Mouse (Mus musculus): ENCODE results near the gene F2. TPM values are rescaled to one million over a fixed set of nuclear protein-coding genes. Genes with fewer than 3 reads are reported as not detected.
"Not testable (repeated sequence)": the region's sequence is repeated elsewhere in the genome, so short reads cannot be mapped to it uniquely, and the experiment has no call there.

Gene F2
- total RNA-seq, 2 experiments from 2014 or later: 0.26 TPM; not detected in 1

DNA sequence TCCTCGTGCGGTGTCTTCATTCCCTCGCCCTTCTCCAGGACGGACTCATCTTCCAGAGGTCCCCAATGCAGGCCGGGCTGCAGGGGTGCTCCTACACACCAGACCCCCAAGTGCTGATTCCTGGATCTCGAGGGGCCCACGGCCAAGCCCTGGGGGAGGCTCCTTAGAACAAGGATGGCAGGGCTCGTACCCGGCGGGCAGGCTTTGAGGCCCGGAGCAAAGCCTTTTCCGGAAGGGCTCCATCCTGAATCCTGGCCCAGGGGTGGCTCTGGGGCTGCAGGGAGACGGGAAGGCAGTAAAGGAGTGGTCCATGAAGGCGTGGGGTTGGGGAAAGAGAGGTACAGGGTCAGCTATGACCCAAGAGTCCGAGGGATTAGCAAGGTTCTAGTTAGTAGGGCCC, 12.9 kb upstream of the F2 start:
- intact Hi-C loops (cut with DNase I): no loop called here

DNA sequence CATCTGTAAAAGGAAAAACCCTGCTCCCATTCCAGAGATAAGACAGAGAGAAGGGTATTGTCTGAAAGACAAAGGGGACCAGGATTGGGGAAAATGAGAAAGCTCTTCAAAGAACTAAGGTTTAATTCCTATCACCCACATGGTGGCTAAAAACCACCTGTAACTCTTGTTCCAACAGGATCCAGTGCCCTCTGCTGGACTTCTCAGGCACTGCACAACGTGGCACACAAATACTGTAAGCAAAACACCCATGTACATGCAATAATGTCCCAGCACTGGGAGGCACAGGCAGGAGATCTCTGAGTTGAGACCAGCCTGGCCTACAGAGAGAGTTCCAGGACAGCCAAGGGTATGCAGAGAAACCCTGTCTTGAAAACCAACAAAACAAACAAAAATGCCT, 10.5 kb upstream of the F2 start:
- peak; percentile 77 for DNase-seq
- intact Hi-C loops (cut with DNase I): no loop called here

More for the DNA sequence above, 12.9 kb upstream of the F2 start:
- DNase-seq: no peak

DNA sequence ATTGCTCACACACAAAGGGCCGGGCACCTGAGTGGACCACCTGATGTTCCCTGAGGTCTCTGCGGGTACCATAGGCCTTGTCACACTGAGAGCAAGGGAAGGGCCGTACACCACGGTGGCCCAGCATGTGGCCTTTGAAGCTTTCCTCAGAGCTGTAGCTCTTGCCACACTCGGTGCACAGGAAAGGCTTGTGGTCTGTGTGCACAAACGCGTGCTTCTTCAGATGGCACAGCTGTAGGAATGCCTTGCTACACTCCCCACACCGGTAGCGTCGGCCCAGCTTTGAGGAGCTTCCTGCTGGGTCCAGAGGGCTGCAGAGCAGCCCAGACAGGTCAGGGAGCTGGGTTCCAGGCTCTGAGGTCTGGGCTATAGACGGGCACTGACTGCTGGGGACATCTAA, 9.6 kb upstream of the F2 start:
- intact Hi-C loops (cut with DNase I): no loop called here
- DNase-seq: no peak

DNA sequence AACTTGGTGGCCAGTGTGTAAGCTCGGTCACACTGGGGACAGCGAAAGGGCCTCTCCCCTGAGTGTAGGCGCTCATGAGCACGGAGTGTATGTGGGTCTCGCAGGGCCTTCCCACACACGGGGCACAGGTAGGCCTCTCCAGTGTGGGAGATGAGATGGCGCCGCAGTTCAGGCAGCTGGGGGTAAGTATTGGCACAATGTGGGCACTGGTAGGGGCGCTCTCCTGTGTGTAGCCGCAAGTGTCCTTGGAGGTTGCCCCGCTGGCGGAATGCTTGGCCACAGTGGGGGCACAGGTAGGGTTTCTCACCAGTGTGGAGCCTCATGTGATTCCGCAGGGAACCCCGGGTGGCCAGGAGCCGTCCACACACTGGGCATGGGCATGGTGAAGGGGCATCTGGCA, 9.1 kb upstream of the F2 start:
- DNase-seq: no peak
- intact Hi-C loops (cut with DNase I): no loop called here

DNA sequence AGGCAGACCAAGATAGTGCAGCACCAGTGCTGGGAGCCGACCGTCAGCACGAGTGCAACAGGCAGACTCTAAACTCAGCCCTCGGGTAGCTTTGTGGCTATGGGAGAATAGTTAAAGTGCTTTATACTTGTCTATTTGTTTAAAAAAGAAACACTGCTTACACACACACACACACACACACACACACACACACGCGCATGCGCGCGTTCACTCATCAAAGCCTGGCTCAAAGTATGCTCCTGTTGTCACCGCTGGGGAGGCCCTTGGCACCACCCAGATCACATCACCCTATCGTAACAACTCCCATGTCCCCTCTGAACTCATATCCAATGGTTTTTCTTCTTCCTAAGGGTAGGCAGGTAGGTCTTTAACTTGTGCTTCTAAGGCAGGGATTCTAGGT, 7.8 kb upstream of the F2 start:
- intact Hi-C loops (cut with DNase I): no loop called here
- DNase-seq: no peak

DNA sequence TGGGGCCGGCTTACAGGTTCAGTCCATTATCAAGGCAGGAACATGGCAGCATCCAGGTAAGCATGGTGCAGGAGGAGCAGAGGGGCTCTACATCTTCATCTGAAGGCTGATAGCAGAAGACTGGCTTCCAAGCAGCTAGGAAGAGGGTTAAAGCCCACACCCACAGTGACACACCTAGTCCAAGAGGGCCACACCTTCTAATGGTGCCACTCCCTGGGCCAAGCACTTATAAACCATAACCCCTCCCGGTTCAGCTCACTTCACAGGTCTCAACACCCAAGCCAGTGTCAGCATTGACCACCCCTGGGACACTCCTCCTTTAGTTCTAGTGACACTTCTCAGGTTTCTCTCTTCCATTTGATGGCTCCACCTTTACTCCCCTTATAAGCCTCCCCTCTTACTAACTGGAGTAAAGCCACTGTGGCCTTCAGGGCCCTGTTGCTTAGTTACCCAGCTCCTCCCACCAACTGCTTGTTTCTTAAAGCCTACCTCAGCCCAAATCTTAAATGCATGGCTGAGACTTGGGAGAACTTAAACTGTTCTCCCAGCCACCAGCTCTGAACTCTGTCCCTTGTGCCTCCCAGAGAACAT, 6.7 kb upstream of the F2 start:
- no peak for DNase-seq
- intact Hi-C loops (cut with DNase I): no loop called here

DNA sequence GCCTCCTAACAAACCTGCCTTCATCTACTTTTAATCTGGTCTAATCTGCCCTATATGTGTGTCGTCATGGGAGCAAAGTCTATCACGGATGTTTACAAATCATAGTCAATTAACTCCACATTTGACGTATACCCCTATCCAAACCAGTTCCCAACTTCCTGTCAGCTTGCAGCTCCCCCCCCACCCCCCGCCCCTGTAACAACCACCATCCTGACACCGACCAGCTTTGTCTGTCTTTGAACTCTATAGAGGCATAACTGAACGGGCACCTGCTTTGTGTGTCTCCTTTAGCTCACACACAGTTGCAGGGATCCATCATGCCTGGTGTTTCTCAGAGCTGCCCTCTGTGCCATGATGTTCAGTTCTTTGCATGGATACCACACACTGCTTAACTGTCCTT, 2.7 kb upstream of the F2 start:
- intact Hi-C loops (cut with DNase I): no loop called here
- DNase-seq: no peak

DNA sequence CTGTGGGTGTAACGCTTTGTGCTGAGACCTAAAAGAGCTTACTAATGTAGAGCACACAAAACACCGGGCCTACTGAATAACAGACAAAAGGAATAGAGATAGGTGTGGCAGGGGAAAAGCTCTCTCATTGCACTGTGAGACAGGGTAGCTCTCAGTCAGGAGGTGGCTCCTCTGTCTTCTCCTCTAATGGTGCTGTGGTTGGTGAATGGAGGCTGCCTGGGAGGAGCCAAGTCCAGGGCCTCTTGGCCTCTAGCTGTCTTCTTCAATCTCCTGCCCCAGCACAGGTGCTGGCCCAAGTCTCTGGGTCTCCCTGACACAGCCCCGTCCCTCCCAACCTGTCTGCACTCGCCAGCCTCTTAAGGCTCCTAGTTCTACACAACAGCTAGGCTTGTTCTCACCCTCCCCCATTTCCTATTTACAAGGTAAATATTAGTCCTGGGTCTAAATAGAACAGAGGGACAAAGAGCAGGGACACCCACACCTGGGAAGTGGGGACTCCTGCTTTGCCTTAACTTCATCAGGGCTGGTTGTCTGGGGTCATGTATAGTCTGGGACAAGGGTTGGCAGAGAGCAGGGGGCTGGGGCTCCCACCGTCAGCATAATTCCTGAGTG, 619 bp upstream of the F2 start:
- intact Hi-C loops (cut with DNase I): no loop called here
- no peak for DNase-seq

DNA sequence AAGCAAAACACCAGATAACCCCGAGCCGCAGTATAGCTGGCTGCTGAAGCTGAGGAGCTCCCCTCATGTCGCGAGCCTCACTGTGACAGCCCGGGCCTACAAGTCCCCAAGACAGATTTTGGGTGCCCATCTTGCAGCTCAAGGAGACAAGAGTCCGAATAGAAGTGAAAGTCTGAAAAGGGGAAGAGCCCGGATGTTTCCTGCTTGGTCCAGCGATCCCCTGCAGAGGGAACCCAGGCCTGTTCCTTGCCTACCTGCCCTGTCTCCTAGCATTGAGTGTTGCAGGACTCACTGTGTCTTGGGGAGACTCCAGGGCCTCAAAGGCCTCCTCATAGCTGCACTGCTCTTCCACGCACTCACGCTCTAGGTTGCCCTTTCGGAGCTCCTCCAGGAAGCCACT, 728 bp downstream of the F2 start:
- intact Hi-C loops (cut with DNase I): no loop called here
- no peak for DNase-seq

DNA sequence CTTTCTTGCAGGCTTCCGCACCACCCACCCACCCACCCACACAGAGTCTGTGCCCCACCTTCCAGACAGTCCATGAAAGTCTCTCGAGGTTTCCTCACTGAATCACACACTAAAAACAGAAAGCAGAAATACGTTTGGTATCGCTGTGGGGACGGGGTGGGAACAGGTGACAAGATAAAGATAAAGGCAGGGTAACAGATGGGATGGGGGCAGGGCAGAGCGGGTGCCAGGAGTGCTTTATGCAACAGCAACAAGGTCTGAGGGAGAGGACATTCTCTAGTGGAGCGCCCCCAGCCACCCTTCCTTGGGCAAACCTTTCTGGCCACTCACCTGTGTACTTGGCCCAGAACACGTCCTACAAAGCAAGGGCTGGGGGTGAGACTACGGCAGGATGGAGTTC, 1.4 kb downstream of the F2 start:
- DNase-seq: peak; percentile 24

DNA sequence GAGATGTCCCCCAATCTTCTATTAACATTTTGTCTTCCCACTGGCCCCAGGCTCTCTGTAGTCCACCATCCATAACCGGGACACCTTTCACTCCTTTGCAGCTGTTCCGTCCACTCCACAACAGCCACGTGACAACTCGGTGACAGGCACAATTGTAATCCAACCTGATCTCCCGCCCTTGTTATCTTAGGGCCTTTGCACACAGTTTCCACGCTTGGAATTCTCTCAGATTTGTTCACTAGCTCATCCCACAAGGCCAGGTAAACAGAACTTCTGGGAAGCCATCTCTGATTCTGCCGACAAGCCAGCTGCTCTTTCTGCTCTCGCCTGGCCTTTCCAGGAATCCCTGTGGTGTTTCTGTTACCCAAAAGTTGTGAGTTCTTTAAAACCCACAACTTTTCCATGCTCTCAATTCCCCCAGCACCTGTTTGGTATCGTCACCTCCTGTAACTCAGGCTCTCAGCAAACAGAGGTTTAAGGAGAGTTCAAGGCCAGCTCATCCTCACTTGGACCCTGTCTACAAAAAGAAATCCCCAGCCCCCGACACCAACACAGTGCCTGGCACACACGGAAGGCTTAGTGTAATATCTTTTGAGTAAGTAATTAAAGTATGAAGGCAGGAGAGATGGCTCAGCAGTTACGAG, 2.8 kb downstream of the F2 start:
- no peak for DNase-seq
- intact Hi-C loops (cut with DNase I): no loop called here

More for the DNA sequence above, 1.4 kb downstream of the F2 start:
- intact Hi-C loops (cut with DNase I): no loop called here

DNA sequence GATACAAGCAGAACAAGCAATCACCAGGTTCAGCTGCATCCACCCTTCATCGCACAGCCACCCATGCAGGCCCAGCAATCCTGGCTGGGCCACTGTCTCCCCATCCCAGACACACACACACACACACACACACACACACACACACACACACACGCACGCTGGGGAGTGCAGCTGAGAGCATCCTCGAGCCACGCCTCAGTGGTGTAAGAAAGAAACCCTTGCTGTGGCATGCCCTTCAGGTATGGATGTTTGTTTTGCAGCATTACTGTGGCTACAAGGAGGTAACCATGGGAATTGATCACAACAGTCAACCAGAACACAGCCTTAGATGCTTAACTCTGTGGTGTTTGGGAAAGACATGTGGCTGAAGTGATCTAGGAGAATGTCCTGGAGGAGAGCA, 3.9 kb downstream of the F2 start:
- intact Hi-C loops (cut with DNase I): no loop called here
- no peak for DNase-seq

DNA sequence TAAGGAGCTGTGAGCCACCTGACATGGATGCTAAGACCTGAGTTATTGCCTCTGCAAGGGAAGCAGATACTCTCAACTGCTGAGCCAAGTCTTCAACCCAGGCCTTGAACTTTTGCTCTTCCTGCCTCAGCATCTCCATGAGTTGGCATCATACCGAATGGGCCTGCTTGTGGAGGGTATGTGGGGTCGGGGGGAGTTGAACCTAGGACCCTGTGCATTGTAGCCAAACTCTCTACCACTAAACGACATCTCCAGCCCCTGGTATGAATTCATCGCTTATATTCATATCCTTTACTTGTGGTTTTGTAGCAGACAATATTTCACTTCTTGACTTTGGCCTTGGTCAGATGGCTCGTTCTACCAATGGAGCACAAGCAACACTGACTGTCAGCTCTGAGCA, 4.4 kb downstream of the F2 start:
- DNase-seq: no peak
- intact Hi-C loops (cut with DNase I): no loop called here

DNA sequence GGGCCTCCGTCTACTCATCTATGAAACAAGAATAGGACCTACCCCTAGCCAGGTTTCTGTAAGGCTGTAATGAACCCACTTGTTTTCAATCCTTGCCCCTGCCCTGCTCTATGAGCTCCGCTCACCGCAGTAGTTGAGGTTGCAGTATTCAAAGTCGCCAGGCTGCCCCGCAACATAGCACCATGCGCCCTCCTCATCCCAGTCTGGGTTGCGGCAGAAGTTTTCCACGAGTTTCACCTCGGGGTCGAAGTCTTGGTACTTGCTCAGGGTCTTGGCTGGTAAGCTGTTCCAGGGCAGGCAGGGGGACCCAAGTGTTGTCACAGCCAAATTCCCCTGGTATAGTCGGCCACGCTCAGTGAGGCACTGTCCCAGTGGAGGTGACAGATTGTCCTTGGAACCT, 5.8 kb downstream of the F2 start:
- DNase-seq: no peak
- intact Hi-C loops (cut with DNase I): no loop called here

DNA sequence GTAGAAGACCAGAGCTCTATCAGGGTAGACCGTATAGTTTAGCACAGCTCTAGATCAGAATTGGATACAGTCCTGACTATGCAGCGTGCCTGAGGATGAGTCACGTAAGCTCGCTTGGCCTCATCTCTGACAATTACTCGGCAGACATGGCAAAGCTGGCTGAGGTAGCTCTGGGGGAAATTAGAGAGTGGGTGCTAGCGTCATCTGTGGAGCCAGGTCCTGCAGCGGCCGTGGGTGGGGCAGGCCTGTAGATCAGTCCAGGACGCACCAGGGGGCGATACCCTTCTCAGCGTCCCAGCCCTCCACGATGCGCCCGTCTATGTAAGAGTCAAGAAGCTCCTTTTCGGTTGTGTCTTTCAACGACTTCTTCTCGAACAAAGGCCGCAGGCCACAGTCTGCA, 6.5 kb downstream of the F2 start:
- DNase-seq: no peak
- intact Hi-C loops (cut with DNase I): no loop called here

DNA sequence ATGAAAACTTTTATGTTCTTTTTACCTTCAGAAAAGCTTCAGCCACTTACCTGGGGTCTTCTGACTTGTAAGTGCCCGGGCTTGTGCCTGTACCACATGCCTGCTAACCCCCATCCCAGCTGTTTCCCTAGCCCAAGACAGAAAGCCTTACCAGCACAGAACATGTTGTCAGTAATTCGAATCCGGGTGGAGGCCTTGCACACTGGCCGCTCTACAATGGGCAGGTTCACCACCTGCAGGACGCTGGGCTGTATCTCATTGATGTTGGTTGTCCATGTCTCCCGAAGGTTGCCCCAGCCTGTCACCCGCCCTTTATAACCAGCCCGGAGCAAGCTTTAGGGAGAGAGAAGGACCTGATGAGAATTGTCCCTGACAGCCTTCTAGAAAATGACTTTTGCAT, 8.0 kb downstream of the F2 start:
- intact Hi-C loops (cut with DNase I): no loop called here
- DNase-seq: no peak

DNA sequence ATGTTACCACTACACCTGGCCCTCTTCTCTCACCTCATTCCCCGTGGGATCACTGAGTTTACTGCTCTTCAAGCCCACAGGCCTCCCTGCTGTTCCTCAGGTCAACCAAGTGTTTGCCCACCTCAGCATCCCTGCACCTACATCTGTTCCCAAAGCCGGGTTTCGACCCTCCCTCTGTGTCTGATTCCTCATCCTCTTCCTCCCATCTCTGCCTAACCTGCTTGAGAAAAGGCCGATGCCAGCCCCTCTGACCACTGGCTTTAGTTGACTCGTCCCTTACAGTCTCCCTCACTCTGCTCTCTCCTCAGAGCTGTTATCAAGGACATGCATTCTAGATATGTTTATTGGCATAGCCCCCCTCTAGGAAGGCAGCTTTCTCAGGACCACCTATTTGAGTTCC, 8.7 kb downstream of the F2 start:
- intact Hi-C loops (cut with DNase I): no loop called here
- no peak for DNase-seq

DNA sequence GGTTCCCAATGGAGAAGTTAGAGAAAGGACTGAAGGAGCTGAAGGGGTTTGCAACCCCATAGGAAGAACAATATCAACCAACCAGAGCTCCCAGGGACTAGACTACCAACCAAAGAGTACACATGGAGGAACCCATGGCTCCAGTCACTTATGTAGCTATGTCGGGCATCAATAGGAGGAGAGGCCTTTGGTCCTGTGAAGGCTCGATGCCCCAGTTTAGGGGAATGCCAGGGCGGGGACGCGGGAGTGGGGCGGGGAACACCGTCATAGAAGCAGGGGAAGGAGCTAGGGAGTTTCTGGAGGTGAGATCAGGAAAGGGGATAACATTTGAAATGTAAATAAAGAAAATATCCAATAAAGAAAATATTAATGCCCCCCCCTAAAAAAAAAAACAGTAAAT, 12.8 kb downstream of the F2 start:
- intact Hi-C loops (cut with DNase I); DNase-seq: not testable (repeated sequence)

DNA sequence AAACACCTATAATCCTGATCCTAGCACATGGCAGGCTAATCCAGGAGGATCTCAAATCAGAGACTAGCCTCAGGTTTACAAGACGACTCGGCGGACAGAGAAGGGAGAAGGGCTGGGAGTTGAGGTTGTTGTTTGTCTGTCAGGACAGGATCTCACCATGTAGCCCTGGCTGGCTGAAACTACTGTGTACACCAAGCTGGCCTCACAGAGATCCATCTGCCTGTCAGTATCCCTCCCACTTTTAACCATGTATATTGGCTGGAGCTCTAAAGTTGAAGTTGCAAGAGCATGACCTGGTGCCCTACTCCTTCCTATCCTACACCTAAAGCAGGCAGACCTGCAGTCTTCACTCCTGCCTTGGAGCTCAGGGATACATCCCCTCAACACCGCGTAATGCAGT, 13.9 kb downstream of the F2 start:
- DNase-seq: no peak
- intact Hi-C loops (cut with DNase I): no loop called here

DNA sequence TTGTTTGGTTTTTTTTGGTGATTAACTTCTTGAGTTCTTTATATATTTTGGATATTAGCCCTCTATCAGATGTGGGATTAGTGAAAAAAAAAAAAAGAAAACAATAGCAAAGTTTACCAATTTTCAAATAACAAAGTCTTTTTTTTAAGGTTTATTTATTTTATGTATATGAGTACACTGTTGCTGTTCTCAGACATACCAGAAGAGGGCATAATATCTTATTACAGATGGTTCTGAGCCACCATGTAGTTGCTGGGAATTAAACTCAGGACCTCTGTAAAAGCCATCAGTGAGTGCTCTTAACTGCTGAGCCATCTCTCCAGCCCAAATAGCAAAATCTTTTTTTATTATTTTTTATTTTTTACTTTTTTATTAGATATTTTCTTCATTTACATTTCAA, 26.8 kb downstream of the F2 start:
- intact Hi-C loops (cut with DNase I): loop anchor here (5.0 kb wide), 1 partner anchor 37 kb away; no protein-coding TSS in a partner anchor
- not testable (repeated sequence) for DNase-seq

DNA sequence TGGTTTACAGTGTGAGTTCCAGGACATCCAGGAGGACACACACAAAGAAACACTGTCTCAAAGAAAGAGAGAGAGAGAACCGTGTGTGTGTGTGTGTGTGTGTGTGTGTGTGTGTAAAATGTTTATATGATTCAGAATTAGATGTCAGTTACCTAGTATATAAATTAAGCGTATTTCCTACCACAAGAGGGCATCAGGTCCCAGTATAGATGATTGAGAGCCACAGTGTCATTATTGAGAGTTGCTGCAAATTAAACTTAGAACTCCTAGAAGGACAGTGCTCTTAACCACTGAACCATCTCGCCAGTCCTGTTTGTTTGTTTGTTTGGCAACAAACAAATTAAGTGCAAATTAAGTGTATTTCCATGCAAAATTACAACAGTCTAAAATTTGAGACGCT, 33.8 kb downstream of the F2 start:
- DNase-seq: no peak
- intact Hi-C loops (cut with DNase I): no loop called here

DNA sequence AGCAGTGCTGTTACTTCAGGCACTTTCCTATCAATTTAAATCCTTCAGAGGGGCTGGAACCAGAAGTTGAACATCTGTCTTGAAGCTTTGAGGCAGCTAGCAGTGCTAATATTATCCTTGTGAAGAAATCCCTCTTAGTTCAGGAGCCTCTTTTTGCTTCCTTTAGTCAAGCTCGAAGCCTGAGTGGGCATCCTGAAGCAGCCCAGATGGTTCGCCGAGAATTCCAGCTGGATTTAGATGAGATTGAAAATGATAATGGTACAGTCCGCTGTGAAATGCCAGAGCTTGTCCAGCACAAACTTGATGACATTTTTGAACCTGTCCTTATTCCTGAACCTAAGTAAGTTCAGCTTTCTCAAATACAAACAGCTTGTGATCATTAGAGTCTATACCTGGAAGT, 35.7 kb downstream of the F2 start:
- DNase-seq: no peak
- intact Hi-C loops (cut with DNase I): no loop called here

DNA sequence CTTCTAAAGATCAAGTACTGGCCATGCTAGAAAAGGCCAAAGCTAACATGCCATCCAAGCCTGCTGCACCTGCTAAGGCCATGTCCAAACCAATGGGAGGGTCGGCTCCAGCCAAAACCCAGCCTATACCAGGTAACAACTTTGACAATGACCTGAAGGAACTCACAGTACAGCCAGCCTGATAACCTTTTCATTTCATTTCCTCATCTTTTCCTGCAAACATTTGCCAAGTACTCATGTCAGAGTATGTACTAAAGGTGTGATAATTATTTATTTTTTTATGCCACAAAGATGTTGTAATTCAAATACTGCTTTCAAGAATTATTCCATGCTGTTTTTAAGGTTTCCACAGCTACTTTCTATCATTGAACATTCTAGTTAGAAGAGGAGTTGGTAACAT, 50.0 kb downstream of the F2 start:
- no peak for DNase-seq
- intact Hi-C loops (cut with DNase I): no loop called here
